Mouse (Mus musculus) heart, adult 2 months (tissue): ENCODE measurements around the gene Irf4.

Experiments used
- EP300 ChIP-seq: fragments of 200-500 bp; IDR thresholded peaks from 2 replicates; pipeline ENCODE4 v1.6.1; 2011; ENCODE audit warnings: low read depth, low read length, control low read depth; ENCODE audit not compliant: insufficient read depth
- POLR2A ChIP-seq: fragments of 200-500 bp; IDR thresholded peaks from 2 replicates; pipeline ENCODE4 v1.6.1; 2011; ENCODE audit warnings: mild to moderate bottlenecking, low read depth, low read length, control low read depth; ENCODE audit not compliant: insufficient read depth

DNA sequence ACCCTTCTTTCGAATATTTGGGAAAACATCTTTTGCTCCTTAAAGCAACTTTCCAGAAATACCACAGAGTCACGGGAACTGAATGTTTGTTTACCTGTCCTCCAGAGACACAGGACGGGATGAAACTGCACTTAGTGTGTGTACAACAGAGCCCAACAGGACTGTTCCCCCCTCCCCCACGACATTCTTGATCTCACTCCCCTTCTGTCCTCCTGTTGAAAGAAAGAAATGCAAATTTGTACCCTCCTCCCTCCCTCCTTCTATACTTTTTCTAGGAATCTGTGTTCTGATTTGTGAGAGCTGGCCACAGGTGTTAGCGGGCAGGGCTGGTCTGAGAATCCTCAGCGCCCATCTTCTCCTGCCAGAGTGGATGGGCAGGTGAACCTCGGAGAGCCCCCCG lies 25.2 kb upstream of the Irf4 start:
- no peak for TF ChIP-seq POLR2A
- TF ChIP-seq EP300 = no peak
